Mouse (Mus musculus) skeletal muscle tissue, adult 2 months (tissue): Measurements from ENCODE around the gene Hmcn2.
A peak's percentile ranks its signal among the peaks of the same experiment; 100 is the strongest.

Source experiments
- DNase-seq: peaks from one replicate; pipeline ENCODE4 v3.0.0-alpha.2; 2012; ENCODE audit warnings: low read depth, low spot score

The Hmcn2 gene

GRCm38 (mm10) chr2:31304801-31305665, 9.2 kb upstream of the Hmcn2 start:
- DNase-seq, result peak; percentile 56

GRCm38 (mm10) chr2:31305684-31306083, 8.5 kb upstream of the Hmcn2 start:
- no peak for DNase-seq

DNA sequence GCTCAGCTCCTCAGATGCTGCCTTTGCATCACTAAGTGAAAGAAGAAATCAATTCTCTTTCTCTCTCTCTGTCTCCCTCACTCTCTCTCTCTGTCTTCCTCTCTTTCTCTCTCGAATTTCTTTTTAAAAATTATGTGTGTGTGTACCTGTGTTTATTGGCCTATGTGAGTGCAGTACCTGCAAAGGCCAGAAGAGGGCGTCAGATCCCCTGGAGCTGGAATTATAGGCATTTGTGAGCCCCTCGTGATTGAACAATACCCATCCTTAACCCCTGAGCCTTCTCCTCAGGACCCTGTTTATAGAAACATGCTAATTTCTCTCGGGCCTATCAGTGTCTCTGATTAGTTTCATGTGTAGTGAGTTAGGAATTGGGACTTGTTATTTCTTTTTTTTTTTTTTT, 6.0 kb upstream of the Hmcn2 start:
- DNase-seq, result no peak

GRCm38 (mm10) chr2:31309549-31309948, 4.7 kb upstream of the Hmcn2 start:
- DNase-seq, result peak; percentile 72

DNA sequence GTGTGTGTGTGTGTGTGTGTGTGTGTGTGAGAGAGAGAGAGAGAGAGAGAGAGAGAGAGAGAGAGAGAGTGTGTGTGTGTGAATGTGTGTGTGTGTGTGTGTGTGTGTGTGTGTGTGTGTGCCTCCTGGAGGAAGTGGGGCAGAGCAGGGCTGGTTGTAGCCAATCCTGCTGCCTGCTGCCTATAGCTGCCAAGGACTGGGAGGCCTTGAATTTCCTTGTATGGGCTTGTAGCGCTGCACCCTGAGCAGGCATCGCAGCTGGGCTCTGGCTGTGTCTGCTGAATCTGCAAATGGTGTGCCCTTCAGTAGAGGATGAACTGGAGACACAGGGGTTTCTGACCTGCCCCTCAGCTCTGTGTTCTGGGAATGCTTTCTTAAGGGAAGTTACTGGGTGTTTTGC, 3.9 kb downstream of the Hmcn2 start:
- DNase-seq, result peak; percentile 64

DNA sequence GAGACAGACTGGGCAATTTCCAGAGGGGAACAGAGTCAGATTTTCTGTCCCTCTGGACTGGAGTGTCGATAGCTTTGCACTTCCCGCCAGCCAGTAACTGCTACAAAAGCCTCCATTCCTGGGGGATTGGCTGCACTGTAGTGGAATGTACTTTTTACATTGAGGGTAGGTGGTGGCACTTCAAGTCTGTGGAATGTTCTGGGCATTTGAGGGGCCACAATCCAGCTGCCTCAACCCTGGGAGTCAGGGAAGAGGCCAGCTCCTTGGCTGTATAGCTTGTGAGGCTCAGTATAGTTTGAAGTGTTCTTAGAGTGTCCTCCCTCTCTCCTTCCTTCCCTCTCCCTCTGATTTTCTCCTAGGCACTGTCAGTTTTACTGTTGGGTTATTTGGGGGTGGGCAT, 5.0 kb downstream of the Hmcn2 start:
- no peak for DNase-seq

- DNase-seq, result no peak
Measured at GRCm38 (mm10) chr2:31327186-31327585, 13.0 kb downstream of the Hmcn2 start.

DNA sequence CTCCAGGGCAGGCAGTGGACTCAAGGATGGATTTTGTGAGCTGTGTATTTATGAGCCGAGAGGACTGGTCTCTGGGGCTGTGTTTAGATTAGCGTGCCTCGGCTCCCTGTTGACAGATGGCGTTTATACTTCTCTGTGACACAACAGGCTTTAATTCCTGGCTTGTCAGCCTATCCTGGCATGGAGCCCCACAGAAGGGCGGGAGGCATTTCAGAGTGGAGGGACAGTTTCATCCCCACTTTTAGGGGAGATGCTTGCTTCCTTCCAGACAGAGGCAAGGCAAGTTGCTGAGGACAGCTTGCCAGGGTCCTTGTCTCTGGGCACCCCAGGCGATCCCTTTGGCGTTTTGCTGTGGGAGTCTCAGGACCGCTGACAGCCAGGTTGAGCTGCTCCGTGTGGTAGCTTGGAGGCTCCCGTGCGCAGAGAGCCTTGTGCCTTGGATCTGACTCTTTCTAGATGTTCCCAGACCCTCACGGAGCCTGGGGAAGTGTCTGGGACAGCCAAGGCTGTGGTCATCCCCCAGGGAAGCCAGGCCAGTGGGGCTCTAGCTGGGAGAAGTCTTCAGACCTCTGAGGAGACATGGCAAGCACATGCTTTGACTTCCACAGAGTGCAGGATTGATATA, 23.6 kb downstream of the Hmcn2 start:
- DNase-seq, result no peak

DNA sequence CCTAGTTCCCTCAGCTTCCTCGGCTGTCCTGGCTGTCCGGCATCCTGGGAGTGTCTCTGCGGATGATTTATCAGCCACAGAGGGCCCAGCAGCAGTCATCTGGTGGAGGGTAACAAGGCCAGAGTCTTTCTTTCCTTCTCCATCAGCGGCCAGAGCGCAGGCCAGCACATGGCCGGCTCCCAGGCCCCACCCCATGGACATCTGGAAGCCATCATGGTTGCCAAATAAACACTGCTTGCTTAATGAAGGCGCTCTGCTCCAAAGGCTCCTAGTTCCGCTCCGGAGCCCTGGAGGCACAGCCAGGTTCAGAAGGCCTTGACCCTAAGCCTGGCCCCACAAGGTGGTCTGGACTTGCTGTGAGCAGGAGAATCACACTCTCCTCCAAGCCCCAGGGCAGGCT, 25.6 kb downstream of the Hmcn2 start:
- DNase-seq, result peak; percentile 86

- peak; percentile 66 for DNase-seq
Measured at GRCm38 (mm10) chr2:31341726-31342535, 27.7 kb downstream of the Hmcn2 start.

DNA sequence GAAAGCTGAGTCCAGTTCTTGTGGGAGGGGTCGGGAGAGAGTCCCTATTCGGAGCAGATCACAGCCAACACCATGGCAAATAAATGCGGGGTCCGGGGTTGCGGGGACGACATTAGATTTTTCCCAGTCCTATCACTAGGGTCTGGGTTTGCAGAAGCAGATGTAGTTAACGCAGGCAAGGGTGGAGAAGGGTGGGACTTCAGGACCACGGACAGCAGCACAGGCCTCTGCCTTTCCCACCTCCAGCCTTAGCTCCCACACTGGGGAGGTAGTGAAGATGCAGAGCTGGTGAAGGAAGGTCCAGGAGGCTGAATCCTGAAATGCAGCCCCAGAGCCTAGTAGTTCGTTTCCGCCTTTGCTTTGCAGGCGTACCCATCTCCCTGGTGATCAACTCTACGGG, 31.9 kb downstream of the Hmcn2 start:
- no peak for DNase-seq

DNA sequence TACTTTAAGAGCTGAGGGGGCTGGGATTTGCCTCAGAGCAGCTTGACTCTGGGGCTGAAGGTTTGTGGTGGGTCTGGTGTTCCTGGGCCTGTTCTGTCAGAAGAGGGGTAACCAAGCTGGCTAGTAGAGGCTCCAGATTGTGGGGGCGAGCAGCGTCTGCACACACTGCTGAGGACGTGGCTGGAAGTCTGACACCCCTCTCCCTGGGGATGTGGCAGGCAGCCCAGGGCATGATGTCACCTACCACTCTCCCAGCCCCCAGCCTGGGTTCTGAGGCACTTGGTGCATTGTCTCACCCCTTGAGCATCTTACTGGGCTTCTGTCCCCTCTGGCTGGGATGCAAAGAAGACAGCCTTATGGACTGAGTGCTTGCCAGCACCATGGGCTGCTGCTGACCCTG, 34.2 kb downstream of the Hmcn2 start:
- DNase-seq, result peak; percentile 43

- no peak for DNase-seq
Measured at GRCm38 (mm10) chr2:31348850-31349249, 34.6 kb downstream of the Hmcn2 start.

GRCm38 (mm10) chr2:31356771-31357170, 42.6 kb downstream of the Hmcn2 start:
- no peak for DNase-seq

- DNase-seq, result no peak
Measured at GRCm38 (mm10) chr2:31359316-31359715, 45.1 kb downstream of the Hmcn2 start.

DNA sequence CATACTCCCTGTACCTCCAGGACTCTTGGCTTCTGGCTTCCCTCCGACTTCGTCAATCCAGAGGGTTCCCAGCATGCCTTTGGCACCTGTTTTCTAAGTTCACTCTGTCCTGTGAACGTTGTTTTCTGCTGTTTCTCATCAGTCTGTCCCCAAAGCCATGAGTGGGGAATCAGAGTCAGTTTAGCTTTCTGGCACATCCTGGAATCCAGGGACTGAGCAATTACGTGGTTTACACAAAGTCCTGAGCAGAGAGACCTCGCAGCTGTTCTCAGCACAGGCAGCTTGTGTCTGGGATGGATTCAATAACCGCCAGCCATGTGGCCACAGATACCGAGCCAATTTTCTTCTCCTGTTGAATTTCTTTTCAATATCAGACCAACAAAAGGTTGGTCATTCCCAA, 53.0 kb downstream of the Hmcn2 start:
- DNase-seq, result peak; percentile 59

GRCm38 (mm10) chr2:31371396-31371795, 57.2 kb downstream of the Hmcn2 start:
- DNase-seq, result peak; percentile 76

DNA sequence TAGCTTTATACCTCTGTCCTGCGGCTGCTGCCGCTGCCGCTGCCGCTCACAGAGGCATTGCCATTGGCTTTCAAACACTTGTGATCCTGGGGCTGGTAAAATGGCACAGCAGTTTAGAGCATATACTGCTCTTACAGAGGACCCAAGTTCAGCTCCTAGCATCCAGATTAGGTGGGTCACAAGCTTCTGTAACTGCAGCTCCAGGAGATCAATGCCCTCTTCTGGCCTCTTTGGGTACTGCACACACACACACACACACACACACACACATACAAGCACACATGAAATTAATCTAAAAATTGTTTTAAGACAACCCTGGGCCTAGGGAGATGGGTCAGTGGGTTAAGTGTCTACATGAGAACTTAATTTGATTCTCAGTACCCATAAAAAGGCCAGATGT, 58.0 kb downstream of the Hmcn2 start:
- DNase-seq, result no peak

DNA sequence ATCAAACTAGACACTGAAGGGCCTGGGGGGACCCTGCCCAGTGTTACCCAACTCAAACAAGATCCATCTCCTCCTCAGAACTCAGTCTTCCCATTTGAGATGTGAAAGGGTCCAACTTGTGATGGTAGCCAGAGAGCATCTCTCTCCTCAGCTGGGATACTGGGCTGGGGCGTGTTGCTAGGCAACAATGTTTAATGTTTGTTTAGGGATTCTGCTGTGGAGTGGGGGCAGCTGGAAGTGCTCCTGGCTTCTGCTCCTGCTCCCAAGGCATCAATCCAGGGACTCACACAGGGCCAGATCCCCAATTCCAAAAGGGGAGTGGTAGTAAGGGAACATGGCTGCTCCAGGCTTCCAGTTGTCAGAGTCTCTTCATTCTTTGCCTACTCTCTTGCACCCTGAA, 60.2 kb downstream of the Hmcn2 start:
- peak; percentile 74 for DNase-seq

DNA sequence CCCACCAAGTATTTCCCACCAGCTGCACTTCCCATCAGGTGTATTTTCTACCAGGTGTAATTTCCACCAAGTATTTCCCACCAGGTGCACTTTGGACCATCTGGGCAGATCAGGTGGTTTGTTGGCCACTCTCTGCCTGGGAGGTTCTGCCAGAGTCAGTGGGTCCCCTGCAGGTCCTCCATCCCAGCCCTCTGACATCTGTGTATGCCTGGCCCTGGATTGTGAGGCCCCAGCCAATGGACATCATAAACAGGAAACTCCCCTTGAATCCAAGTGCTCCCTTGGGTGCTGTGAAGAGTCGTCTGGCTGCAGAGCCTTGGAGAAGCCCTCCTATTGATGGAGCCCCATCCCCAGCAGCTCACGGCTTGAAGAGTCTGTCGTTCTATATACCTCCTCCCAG, 61.8 kb downstream of the Hmcn2 start:
- peak; percentile 40 for DNase-seq

DNA sequence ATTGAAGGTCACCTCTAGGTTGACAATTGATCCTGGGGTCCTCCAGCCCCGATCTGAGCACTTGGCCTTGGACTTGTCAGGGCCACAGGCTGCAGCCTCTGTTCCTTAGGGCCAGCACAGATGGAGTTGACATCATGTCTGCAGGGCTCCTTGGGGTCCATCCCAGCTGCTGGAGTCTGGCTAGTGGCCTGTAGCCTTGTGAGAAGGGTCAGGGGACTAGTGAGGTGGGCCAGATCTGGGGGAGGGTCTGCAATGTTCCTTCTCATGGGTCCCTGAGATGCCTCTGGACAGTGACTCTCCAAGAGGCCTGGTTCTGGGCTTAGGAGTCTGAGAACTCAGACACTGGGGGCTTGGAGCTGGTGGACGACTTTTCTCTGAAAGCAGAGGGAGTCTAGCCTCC, 63.3 kb downstream of the Hmcn2 start:
- DNase-seq, result no peak

DNA sequence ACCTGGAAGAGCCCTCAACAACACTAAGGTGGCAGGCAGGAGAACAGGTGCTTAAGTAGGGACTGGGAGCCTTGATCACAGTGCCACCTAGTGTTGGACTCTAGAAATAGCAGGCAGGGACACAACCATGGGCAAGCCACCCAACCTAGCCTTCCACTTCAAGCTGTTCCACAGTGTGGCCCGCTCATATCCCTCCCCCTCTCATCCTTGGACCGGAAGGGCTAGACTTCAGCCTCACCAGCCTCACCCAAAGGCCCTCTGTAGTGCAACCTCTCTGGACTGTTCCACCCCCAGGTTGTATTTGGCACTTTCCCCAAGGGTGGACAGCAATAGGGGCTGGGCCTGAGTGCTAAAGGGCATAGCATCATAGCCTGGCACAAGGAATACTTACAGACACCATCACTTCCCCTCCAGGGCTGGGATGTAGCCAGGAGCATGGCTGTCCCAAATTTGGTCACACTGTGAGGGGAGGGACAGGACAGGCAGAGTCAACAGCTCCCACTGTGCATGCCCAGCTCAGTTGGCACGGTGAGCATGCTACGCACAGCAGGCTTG, 67.2 kb downstream of the Hmcn2 start:
- DNase-seq, result peak; percentile 55
